ENCODE assay signal across 8 mouse cellular contexts in the genomic region with DNA sequence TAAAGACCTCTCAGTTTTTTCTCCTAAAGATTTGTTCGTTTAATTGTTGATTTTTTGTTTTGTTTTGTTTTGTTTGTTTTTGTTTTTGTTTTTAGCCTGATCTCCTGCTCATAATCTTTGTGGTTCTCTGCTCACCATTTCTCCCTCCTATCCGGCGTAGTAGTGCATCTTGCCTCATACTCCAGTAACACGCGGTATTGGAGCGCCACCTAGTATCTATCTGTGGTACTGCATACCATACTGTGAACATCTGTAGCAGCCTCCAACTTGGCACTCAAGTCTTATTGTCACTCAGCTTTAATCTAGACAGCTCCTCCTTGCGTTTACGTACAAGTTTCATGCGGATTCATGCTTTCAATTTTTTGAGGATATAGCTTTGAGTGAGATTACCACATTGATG. TPM values are rescaled to one million over a fixed set of nuclear protein-coding genes. Genes with fewer than 3 reads are reported as not detected.
DNase-seq lines count a peak whose midpoint lies in the region; ATAC-seq lines count a peak whose summit lies in the region.

No protein-coding gene starts in this region.

- no peak overlapping the region for H3K27ac ChIP-seq in limb, embryonic 11.5 days (replicated peaks; ENCODE audit: low read depth, low read length)

- no peak overlapping the region for H3K4me3 ChIP-seq in limb, embryonic 11.5 days (ENCODE audit: low read depth, low read length)

- no peaks in the 10 kb centered on the region for H3K36me3 ChIP-seq in limb, embryonic 11.5 days (ENCODE audit: control insufficient read depth, insufficient read depth, low read length)

- no peak overlapping the region for H3K9ac ChIP-seq in limb, embryonic 11.5 days (ENCODE audit: low read length)

- peak; percentile 97 for ATAC-seq in granulocyte monocyte progenitor cell, adult 5-6 weeks (replicated peaks; ENCODE audit: poor library complexity, severe bottlenecking)
- no peak for ATAC-seq in limb, embryonic 11.5 days (ENCODE audit: insufficient number of reproducible peaks, low FRiP score, low TSS enrichment, low read depth)
- ATAC-seq in monocyte, adult 5-6 weeks (replicated peaks; ENCODE audit: insufficient number of reproducible peaks, low FRiP score, low TSS enrichment, poor library complexity, severe bottlenecking), result peak; percentile 71; the same call in 1 of the 2 replicates

- WGBS in limb, embryonic 11.5 days, result 16% methylated on average over 9 of the region's 9 CpGs

- H3K9me3 ChIP-seq in limb, embryonic 11.5 days (ENCODE audit: control insufficient read depth, low read length), result no peaks in the 10 kb centered on the region

- no peaks in the 10 kb centered on the region for H3K27me3 ChIP-seq in limb, embryonic 11.5 days (ENCODE audit: control insufficient read depth, insufficient read depth, low read length)

- DNase-seq in 416B (ENCODE audit: low read depth) (peak; percentile 65), adipocyte (ENCODE audit: low spot score) (peak; percentile 72)
- DNase-seq in embryo, embryonic 10 days (ENCODE audit: low spot score), result peak; percentile 81
- DNase-seq in kidney, adult 8-10 months, result peak; percentile 63 to 68
- DNase-seq in limb, embryonic 11.5 days (ENCODE audit: low spot score), result peak; percentile 74
- peak; percentile 33 to 70 for DNase-seq in spleen, postnatal 4 days (ENCODE audit: low spot score in 2 of 2)

- H3K4me2 ChIP-seq in limb, embryonic 11.5 days (ENCODE audit: low read depth, severe bottlenecking), result no peak overlapping the region

- no peaks in the 10 kb centered on the region for H3K4me1 ChIP-seq in limb, embryonic 11.5 days (ENCODE audit: control insufficient read depth, insufficient read depth, low read length)

RNA-seq across cellular contexts. Expression of gene Sytl4, which starts 37.4 kb away (rescaled TPM):
- total RNA-seq in granulocyte monocyte progenitor cell, adult 5-6 weeks (2014; fragmentation: Nextera tagmentation), result 1.5 and 1.7 TPM in 2 replicates
- 3.1 and 4.9 TPM in 2 replicates for total RNA-seq in granulocyte monocyte progenitor cell, adult 5-6 weeks (2017)
- 2.2 and 2.6 TPM in 2 replicates for polyA plus RNA-seq in limb, embryonic 11.5 days (2014; fragmentation: Nextera tagmentation; extraction: Ambion mirVana)
- 1.1 to 9.1 TPM (median 3.6 TPM) in 3 replicates for total RNA-seq in monocyte, adult 5-6 weeks (2017)

RNA-seq across cellular contexts. Expression of gene Cstf2, which starts 40.0 kb away (rescaled TPM):
- total RNA-seq in granulocyte monocyte progenitor cell, adult 5-6 weeks (2014; fragmentation: Nextera tagmentation), result 50.0 and 59.7 TPM in 2 replicates
- 65.1 and 96.1 TPM in 2 replicates for total RNA-seq in granulocyte monocyte progenitor cell, adult 5-6 weeks (2017)
- 64.3 and 64.5 TPM in 2 replicates for polyA plus RNA-seq in limb, embryonic 11.5 days (2014; fragmentation: Nextera tagmentation; extraction: Ambion mirVana)
- total RNA-seq in monocyte, adult 5-6 weeks (2017), result 25.1 to 39.4 TPM (median 28.4 TPM) in 3 replicates
